Mouse (Mus musculus) midbrain, postnatal 0 days (tissue): ENCODE results near the gene Dtnb. TPM values are rescaled to one million over a fixed set of nuclear protein-coding genes. Genes with fewer than 3 reads are reported as not detected.
A peak's percentile ranks its signal among the peaks of the same experiment; 100 is the strongest.

Experiments
- ATAC-seq: fragments of 200-750 bp; cut with Nextera tagmentation; 2 replicates; pipeline ENCODE4 v1.8.0; 2017; ENCODE audit warnings: moderate number of reproducible peaks, mild to moderate bottlenecking, moderate TSS enrichment, moderate library complexity; ENCODE audit not compliant: low FRiP score
- DNase-seq: peaks from one replicate; pipeline ENCODE4 v3.0.0-alpha.2; 2015; ENCODE audit warnings: low spot score
- H3K27ac ChIP-seq: fragments of 300-500 bp; sonication (generic); 2 replicates; pipeline ENCODE4 v1.5.1; 2014; ENCODE audit warnings: low read depth, mild to moderate bottlenecking, low read length, mixed read lengths
- H3K27me3 ChIP-seq: fragments of 300-500 bp; sonication (generic); 2 replicates; pipeline ENCODE4 v1.6.1; 2014; ENCODE audit warnings: low read length, control low read depth, mixed read lengths; ENCODE audit not compliant: insufficient read depth
- H3K36me3 ChIP-seq: fragments of 300-500 bp; sonication (generic); 2 replicates; pipeline ENCODE4 v1.6.1; 2014; ENCODE audit warnings: low read length, control low read depth, mixed read lengths; ENCODE audit not compliant: insufficient read depth
- H3K4me1 ChIP-seq: fragments of 300-500 bp; sonication (generic); 2 replicates; pipeline ENCODE4 v1.6.1; 2014; ENCODE audit warnings: mild to moderate bottlenecking, control low read depth, antibody characterized with exemption, low read length, mixed read lengths; ENCODE audit not compliant: insufficient read depth
- H3K4me2 ChIP-seq: fragments of 300-500 bp; sonication (generic); 2 replicates; pipeline ENCODE4 v1.6.1; 2014; ENCODE audit warnings: low read depth, mild to moderate bottlenecking, low read length, mixed read lengths; ENCODE audit not compliant: poor library complexity, severe bottlenecking
- H3K4me3 ChIP-seq: fragments of 300-500 bp; sonication (generic); 2 replicates; pipeline ENCODE4 v1.5.1; 2014; ENCODE audit warnings: low read depth, mild to moderate bottlenecking, low read length, moderate library complexity
- H3K9ac ChIP-seq: fragments of 300-500 bp; sonication (generic); replicated peaks from 2 replicates; pipeline ENCODE4 v1.6.1; 2014; ENCODE audit warnings: mild to moderate bottlenecking, low read length, moderate library complexity, mixed read lengths; ENCODE audit not compliant: poor library complexity, severe bottlenecking
- H3K9me3 ChIP-seq: fragments of 300-500 bp; sonication (generic); 2 replicates; pipeline ENCODE4 v1.6.1; 2016; ENCODE audit warnings: low read length, control low read depth
- CTCF ChIP-seq: IDR thresholded peaks from 2 replicates; pipeline ENCODE4 v1.5.1; 2016; ENCODE audit warnings: antibody characterized with exemption, mild to moderate bottlenecking
- WGBS: fragments of 180-500 bp; shearing (Covaris S2); extraction: QIAGEN DNeasy Blood & Tissue Kit; methylation state at CpG from one replicate; pipeline ENCODE4 v1.1.7; 2014; 5-methylcytosine and 5-hydroxymethylcytosine counted together
- polyA plus RNA-seq: library from polyadenylated mRNA; unstranded; fragments of >200 nt; fragmentation: Nextera tagmentation; extraction: Ambion mirVana; gene quantifications from 2 replicates; pipeline ENCODE4 v1.2.1, GENCODE M21; 2015
- total RNA-seq: library from RNA; depleted of rRNA; stranded (reverse); fragments of >200 nt; gene quantifications from 2 replicates; pipeline ENCODE4 v1.2.3, GENCODE M21; 2014

Gene Dtnb
- total and polyA plus RNA-seq, 2 experiments from 2014 or later, result 52.0 to 57.3 TPM

DNA sequence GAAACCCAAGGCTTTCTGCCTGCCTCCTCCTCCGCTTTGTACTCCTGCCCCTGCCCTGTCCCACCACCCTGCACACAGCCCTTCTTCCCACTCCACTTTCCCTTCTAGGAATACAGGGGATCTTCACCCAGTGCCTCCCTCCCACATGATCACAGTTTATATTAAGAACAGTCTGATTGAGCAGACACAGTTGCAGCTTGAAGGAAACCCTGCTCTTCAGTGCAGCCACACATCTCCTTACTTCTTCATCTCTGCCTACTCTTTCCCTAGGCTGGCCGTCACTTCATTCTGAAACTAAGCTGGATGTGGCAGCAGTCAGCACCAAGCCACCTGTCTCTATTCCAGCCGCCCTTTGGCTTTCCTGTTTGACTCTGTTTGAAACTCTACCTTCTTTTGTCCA lies 201.5 kb downstream of the Dtnb start:
- no peak for TF ChIP-seq CTCF
- H3K27me3 ChIP-seq, result no peaks in the 10 kb centered on the region
- no peak overlapping the region for H3K9ac ChIP-seq
- no peak overlapping the region for H3K27ac ChIP-seq
- no peak overlapping the region for H3K4me3 ChIP-seq
- WGBS, result 90% methylated on average over 3 of the region's 3 CpGs
- peaks cover 17% of the 10 kb centered on the region for H3K36me3 ChIP-seq
- H3K4me2 ChIP-seq, result no peak overlapping the region
- no peaks in the 10 kb centered on the region for H3K9me3 ChIP-seq
- DNase-seq (no peak), ATAC-seq (no peak)
- no peaks in the 10 kb centered on the region for H3K4me1 ChIP-seq

DNA sequence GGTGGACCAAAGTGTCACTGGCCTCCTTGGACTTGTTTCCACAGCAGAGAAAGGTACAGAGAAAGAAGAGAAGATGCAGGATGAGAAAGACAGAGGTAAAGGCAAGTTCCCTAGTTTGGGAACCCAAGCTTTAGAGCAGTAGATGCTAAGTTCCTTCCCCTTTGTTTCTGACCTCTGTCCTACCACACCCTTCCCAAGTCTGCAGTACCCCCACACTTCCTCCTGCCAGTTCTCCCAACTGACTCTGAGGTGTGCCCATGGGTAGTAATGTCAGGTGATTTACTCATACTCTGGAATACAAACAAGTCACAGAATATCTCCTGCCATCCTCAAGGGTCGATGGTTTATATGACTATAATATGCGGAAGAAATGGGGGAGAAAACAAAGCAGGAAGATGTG lies 203.8 kb downstream of the Dtnb start:
- DNase-seq (no peak), ATAC-seq (no peak)
- H3K27me3 ChIP-seq, result no peaks in the 10 kb centered on the region
- no peaks in the 10 kb centered on the region for H3K9me3 ChIP-seq
- no peak overlapping the region for H3K9ac ChIP-seq
- 97% methylated on average over 2 of the region's 2 CpGs for WGBS
- no peak overlapping the region for H3K4me3 ChIP-seq
- TF ChIP-seq CTCF, result no peak
- H3K4me2 ChIP-seq, result no peak overlapping the region
- H3K36me3 ChIP-seq, result peaks cover 17% of the 10 kb centered on the region
- H3K27ac ChIP-seq, result no peak overlapping the region
- peaks cover 9% of the 10 kb centered on the region for H3K4me1 ChIP-seq

DNA sequence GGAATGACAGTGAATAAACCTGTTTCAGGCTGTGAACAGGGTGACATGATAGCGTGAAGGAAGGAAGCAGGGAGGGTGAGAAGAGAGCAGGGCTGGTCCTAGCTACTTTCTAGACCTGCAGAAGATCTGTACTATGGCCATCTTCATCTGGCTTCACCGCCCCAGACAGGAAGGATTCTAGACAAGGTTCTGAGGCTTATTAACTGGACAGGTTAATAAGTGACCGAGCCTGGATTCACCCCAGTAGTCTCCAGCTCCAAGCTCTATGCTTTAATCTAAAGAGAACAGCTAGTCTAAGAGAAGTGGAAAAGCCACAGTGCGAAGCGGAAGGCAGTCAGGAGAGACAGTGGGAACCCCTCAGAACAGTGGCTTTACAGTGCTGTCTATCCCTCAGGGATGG lies 205.5 kb downstream of the Dtnb start:
- Histone ChIP-seq H3K4me1 (peaks cover 23% of the 10 kb centered on the region), H3K36me3 (peaks cover 17% of the 10 kb centered on the region), H3K9me3 (no peaks in the 10 kb centered on the region), H3K9ac (no peak overlapping the region), H3K4me3 (no peak overlapping the region), H3K27me3 (no peaks in the 10 kb centered on the region), H3K27ac (no peak overlapping the region), H3K4me2 (no peak overlapping the region)
- TF ChIP-seq CTCF, result no peak
- no peak for DNase-seq
- ATAC-seq, result no peak
- WGBS, result 93% methylated on average over 5 of the region's 5 CpGs

DNA sequence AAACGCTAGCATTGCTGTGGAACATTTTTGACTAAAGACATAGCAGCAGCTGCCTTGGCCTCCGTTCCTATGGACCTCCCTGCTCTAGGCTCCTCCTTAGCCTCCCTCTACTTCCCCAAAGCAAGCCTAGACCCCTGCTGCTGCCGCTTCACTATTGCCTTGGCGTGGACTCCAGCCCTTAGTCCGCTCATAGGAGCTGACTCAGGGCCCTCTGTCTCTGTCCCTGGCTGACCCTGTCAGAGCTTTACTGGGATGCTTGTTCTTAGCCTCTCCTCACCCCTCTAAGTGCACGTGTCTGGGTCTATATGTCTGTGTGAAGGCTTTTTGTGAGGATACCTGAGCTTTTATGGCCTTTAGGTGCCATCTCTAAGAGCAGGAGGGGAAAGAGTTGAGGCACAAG lies 206.1 kb downstream of the Dtnb start:
- peaks cover 13% of the 10 kb centered on the region for H3K36me3 ChIP-seq
- no peak for TF ChIP-seq CTCF
- H3K9me3 ChIP-seq, result no peaks in the 10 kb centered on the region
- no peak overlapping the region for H3K9ac ChIP-seq
- no peak overlapping the region for H3K27ac ChIP-seq
- no peak for ATAC-seq
- DNase-seq, result no peak
- no peak overlapping the region for H3K4me3 ChIP-seq
- no peak overlapping the region for H3K4me2 ChIP-seq
- WGBS, result 93% methylated on average over 6 of the region's 6 CpGs
- H3K27me3 ChIP-seq, result no peaks in the 10 kb centered on the region
- H3K4me1 ChIP-seq, result peaks cover 28% of the 10 kb centered on the region

DNA sequence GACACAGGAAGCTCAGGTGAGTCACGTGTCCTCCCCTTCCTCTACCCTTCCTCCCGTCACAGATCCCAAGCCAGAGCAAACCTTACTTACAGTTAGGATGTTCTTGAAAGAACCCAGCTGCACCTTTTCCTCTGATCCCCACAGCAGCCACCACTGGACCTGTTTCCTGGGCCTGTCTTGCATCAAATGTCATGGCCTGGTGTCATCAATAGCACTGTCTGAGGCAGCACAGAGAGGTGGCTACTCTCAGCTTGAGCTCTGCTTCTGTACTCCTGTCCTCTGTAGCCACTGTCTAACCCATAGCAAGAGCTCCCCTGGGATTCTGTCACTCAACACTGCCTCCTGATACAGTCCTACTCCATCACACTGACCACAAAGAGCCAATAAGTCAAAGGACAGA lies 207.5 kb downstream of the Dtnb start:
- 95% methylated on average over 2 of the region's 2 CpGs for WGBS
- TF ChIP-seq CTCF, result no peak
- Histone ChIP-seq H3K4me1 (peaks cover 38% of the 10 kb centered on the region), H3K27ac (no peak overlapping the region), H3K9ac (no peak overlapping the region), H3K4me2 (no peak overlapping the region), H3K4me3 (no peak overlapping the region), H3K27me3 (no peaks in the 10 kb centered on the region), H3K36me3 (peaks cover under 1% of the 10 kb centered on the region; the same call in 1 of the 2 replicates), H3K9me3 (no peaks in the 10 kb centered on the region)
- no peak for ATAC-seq
- DNase-seq, result no peak

DNA sequence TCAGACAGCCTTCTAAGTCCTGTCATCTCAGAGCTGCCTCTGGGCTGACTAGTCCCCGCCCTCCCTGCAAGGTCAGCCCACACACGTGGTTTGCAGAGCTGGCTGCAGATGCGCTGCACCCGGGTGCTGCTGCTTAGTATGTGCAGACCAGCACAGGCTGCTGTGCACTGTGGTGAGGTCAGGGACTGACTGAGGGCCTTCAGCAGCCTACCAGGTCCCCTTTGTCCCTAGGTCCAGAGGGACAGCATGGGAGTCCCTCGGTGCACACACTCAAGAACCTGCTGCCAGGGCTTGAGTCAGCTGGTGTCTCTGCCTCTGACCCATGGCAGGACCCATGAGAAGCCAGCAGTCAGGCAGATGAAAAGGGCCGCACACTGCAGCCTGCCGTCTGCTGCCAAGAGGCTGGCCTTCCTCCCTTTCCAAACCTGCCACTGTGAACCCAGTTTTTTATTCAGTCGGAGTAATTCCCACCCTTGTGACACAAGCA lies 208.3 kb downstream of the Dtnb start:
- H3K4me3 ChIP-seq, result no peak overlapping the region
- DNase-seq (peak; percentile 68), ATAC-seq (peak; percentile 47)
- H3K4me2 ChIP-seq, result no peak overlapping the region
- no peaks in the 10 kb centered on the region for H3K9me3 ChIP-seq
- H3K4me1 ChIP-seq, result peaks cover 38% of the 10 kb centered on the region
- no peaks in the 10 kb centered on the region for H3K36me3 ChIP-seq
- peak overlapping the region; percentile 83 for H3K27ac ChIP-seq
- TF ChIP-seq CTCF, result no peak
- no peaks in the 10 kb centered on the region for H3K27me3 ChIP-seq
- WGBS, result 10% methylated on average over 8 of the region's 8 CpGs
- H3K9ac ChIP-seq, result no peak overlapping the region
